In the genomic region with DNA sequence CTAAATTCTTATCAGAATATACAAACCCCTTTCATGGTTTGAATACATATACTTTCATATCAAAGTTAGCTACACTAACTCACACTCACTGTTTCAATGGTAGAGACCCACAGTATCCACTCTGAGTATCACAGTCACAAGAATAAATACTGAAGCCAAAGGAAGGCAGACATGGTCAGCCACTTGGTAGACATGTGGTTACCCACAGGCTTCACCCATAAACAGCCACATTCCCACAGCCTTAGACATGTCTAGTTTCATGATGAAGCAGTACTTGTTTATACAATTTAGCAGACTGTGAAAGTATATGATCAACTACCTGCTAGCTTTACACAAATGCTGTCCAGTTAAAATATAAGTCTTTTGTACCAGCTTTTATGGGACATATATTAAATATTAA, we compare ENCODE assay signal across 9 mouse cellular contexts.
"Had no signal": no experiment of that assay in that cellular context is flagged by ENCODE, and none has a peak within 500 bp of the region (broad histone marks: within the 10 kb centered on the region; RNA-seq: fewer than 3 reads in every experiment).

No protein-coding gene starts in this region.

- ATAC-seq: liver, postnatal 0 days; lung, postnatal 0 days; midbrain, embryonic 16.5 days had no signal

- DNase-seq: liver, postnatal 0 days; lung, adult 2 months; lung, postnatal 4 days; midbrain, embryonic 14.5 days; right cerebral cortex, postnatal 14 days; thymus, adult 2 months; thymus, postnatal 36 days had no signal
